13 mouse cellular contexts compared by ENCODE assay signal in the genomic region with DNA sequence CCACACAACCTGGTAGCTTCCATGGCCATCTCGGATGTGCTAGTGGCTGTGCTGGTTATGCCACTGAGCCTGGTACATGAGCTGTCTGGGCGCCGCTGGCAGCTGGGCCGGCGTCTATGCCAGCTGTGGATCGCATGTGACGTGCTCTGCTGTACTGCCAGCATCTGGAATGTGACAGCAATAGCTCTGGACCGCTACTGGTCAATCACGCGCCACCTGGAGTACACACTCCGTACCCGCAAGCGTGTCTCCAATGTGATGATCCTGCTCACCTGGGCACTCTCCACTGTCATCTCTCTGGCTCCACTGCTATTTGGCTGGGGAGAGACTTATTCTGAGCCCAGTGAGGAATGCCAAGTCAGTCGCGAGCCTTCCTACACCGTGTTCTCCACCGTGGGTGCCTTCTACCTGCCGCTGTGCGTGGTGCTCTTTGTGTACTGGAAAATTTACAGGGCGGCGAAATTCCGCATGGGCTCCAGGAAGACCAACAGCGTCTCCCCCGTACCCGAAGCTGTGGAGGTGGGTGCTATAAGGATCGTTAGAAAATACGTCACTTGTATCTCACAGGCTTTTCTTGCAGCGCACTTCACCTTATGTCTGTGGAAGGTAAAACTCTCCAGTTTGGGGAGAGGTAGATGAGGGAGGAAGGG. TPM values are rescaled to one million over a fixed set of nuclear protein-coding genes. Genes with fewer than 3 reads are reported as not detected.
A peak's percentile ranks its signal among the peaks of the same experiment; 100 is the strongest.
DNase-seq lines count a peak whose midpoint lies in the region; ATAC-seq lines count a peak whose summit lies in the region.
"Had no signal": no experiment of that assay in that cellular context is flagged by ENCODE, and none has a peak within 500 bp of the region (broad histone marks: within the 10 kb centered on the region; RNA-seq: fewer than 3 reads in every experiment).

No protein-coding gene starts in this region.

- no peaks in the 10 kb centered on the region for H3K9me3 ChIP-seq in heart, embryonic 12.5 days (replicated peaks)
- H3K9me3 ChIP-seq: embryonic facial prominence, embryonic 13.5 days; stomach, embryonic 15.5 days had no signal

- H3K4me1 ChIP-seq in heart, embryonic 12.5 days (replicated peaks), result 0 out of 2 replicates have a peak, but pooled peaks cover 5% of the 10 kb centered on the region
- H3K4me1 ChIP-seq: stomach, embryonic 15.5 days had no signal

- H3K36me3 ChIP-seq in heart, embryonic 12.5 days, result no peaks in the 10 kb centered on the region
- H3K36me3 ChIP-seq: embryonic facial prominence, embryonic 13.5 days; stomach, embryonic 15.5 days had no signal

- no peak overlapping the region for H3K9ac ChIP-seq in heart, embryonic 12.5 days
- H3K9ac ChIP-seq: embryonic facial prominence, embryonic 13.5 days; stomach, embryonic 15.5 days had no signal

- WGBS in heart, embryonic 12.5 days, result 61% methylated on average over 28 of the region's 28 CpGs

- ATAC-seq in heart, embryonic 12.5 days (ENCODE audit: insufficient number of reproducible peaks, low FRiP score), result no peak

- no peak overlapping the region for H3K4me2 ChIP-seq in heart, embryonic 12.5 days
- H3K4me2 ChIP-seq: stomach, embryonic 15.5 days had no signal

- no peak overlapping the region for H3K27ac ChIP-seq in heart, embryonic 12.5 days (ENCODE audit: poor library complexity, severe bottlenecking)
- H3K27ac ChIP-seq: embryonic facial prominence, embryonic 13.5 days; stomach, embryonic 15.5 days had no signal

- H3K27me3 ChIP-seq in heart, embryonic 12.5 days (replicated peaks), result peaks cover 37% of the 10 kb centered on the region

- H3K4me3 ChIP-seq in heart, embryonic 12.5 days, result no peak overlapping the region
- H3K4me3 ChIP-seq: embryonic facial prominence, embryonic 13.5 days; stomach, embryonic 15.5 days had no signal

- DNase-seq in left cerebral cortex, adult 18-20 months (ENCODE audit: low spot score in 2 of 2), result peak; percentile 40 to 59
- no peak for DNase-seq in left cerebral cortex, adult 11 months (ENCODE audit: low spot score)
- DNase-seq in cerebellum, postnatal 14 days, result peak; percentile 13 to 17
- peak; percentile 36 to 41 for DNase-seq in left cerebral cortex, adult 8-10 months (ENCODE audit: low spot score in 2 of 2)
- DNase-seq in right cerebral cortex, postnatal 25 days, result peak; percentile 51
- no peak for DNase-seq in urinary bladder, adult 18-20 months (ENCODE audit: low spot score in 2 of 2)
- DNase-seq in adrenal gland, postnatal 4 days (ENCODE audit: low spot score in 2 of 2), result no peak
- DNase-seq: adrenal gland, adult 8-10 months had no signal

RNA-seq across cellular contexts. Expression of gene Htr5a, which starts 0.8 kb away (rescaled TPM):
- total RNA-seq in left cerebral cortex, adult 18-20 months (2021), result 10 to 100 TPM; 13.4 to 15.4 TPM
- 10 to 100 TPM; 11.2 to 12.9 (median 12.4) TPM for total RNA-seq in left cerebral cortex, adult 8-10 months (2022)
- under 1 TPM in 1 of 2 experiments, not detected in 1; 0.06 TPM for total RNA-seq in adrenal gland, postnatal 4 days (2021)
- polyA plus RNA-seq in heart, embryonic 12.5 days (2016; fragmentation: Nextera tagmentation; extraction: Ambion mirVana), result not detected in 2 replicates
- total RNA-seq: adrenal gland, adult 8-10 months; heart, adult 8-10 months had no signal
- polyA plus RNA-seq: embryonic facial prominence, embryonic 13.5 days; lung, embryonic 16.5 days; stomach, embryonic 15.5 days had no signal

RNA-seq across cellular contexts. Expression of gene Paxip1, which starts 51.3 kb away (rescaled TPM):
- 10 to 100 TPM; 38.5 to 39.8 TPM for total RNA-seq in left cerebral cortex, adult 18-20 months (2021)
- total RNA-seq in left cerebral cortex, adult 8-10 months (2022), result 10 to 100 TPM; 33.4 to 43.9 (median 38.5) TPM
- 10 to 100 TPM; 40.2 to 41.5 TPM for total RNA-seq in adrenal gland, postnatal 4 days (2021)
- polyA plus RNA-seq in heart, embryonic 12.5 days (2016; fragmentation: Nextera tagmentation; extraction: Ambion mirVana), result 26.2 and 34.1 TPM in 2 replicates

Comparison
In these comparisons a context has a peak if more than half of its experiments do, and no peak if none do; other contexts are left out.
1. DNase-seq: peak in left cerebral cortex, adult 18-20 months (2 of 2), cerebellum, postnatal 14 days (2 of 2), left cerebral cortex, adult 8-10 months (2 of 2) and right cerebral cortex, postnatal 25 days (single experiment); none in left cerebral cortex, adult 11 months (single experiment), urinary bladder, adult 18-20 months (0 of 2) and adrenal gland, postnatal 4 days (0 of 2).
2. RNA of gene Htr5a, which starts 0.8 kb away (total RNA-seq): 13.4 to 15.4 TPM in left cerebral cortex, adult 18-20 months and 11.2 to 12.9 TPM in left cerebral cortex, adult 8-10 months; 0.06 TPM in adrenal gland, postnatal 4 days; every median in the first group is over 10 times any median in the second.